Mouse (Mus musculus): ENCODE measurements around the gene Ap1m2.
"Not testable (repeated sequence)": the region's sequence is repeated elsewhere in the genome, so short reads cannot be mapped to it uniquely, and the experiment has no call there.

Ap1m2 gene

DNA sequence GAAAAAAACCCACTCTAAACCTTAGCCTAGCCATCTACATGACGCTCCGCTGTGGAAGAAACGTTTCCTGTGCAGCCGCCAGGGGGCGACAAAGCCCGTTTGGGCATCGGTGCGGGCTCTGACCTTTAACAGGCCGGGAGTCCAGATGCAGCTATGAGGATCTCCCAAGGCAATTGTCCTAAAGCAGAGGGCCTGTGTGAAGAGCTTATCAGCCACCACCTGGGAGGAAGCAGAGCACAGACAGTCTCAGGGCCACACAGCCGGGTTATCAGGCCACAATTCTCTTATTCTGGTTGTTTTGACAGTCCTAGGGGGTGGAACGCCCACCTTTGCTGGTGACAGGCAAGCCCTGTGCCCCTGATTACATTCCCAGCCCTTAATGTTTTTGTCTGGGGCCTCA, 1.3 kb upstream of the Ap1m2 start:
- Histone ChIP-seq H3K36me3 (ENCODE audit: insufficient read depth, low read length) (no peaks in the 10 kb centered on the region), H3K27me3 (ENCODE audit: insufficient read depth, low read length) (peaks cover 18% of the 10 kb centered on the region), H3K4me3 (replicated peaks; ENCODE audit: low read length) (no peak overlapping the region), H3K9me3 (ENCODE audit: low read length) (no peaks in the 10 kb centered on the region), H3K4me1 (replicated peaks; ENCODE audit: low read depth, low read length) (peaks cover 77% of the 10 kb centered on the region)
- TF ChIP-seq CTCF (conservative IDR thresholded peaks at IDR 0.05; ENCODE audit: low read length) (peak; percentile 93), NANOG (IDR thresholded peaks at IDR 0.05; ENCODE audit: borderline replicate concordance, low read length) (no peak)

- peaks cover 66% of the 10 kb centered on the region for H3K4me1 ChIP-seq (replicated peaks; ENCODE audit: low read depth, low read length)
- H3K9me3 ChIP-seq (ENCODE audit: low read length) = no peaks in the 10 kb centered on the region
- TF ChIP-seq POU5F1 (IDR thresholded peaks at IDR 0.05; ENCODE audit: borderline replicate concordance, low read length) = no peak
- no peak for TF ChIP-seq NANOG (IDR thresholded peaks at IDR 0.05; ENCODE audit: borderline replicate concordance, low read length)
- no peak for TF ChIP-seq CTCF (conservative IDR thresholded peaks at IDR 0.05; ENCODE audit: low read length)
- H3K36me3 ChIP-seq (ENCODE audit: insufficient read depth, low read length) = no peaks in the 10 kb centered on the region
- H3K4me3 ChIP-seq (replicated peaks; ENCODE audit: low read length) = peak overlapping the region; percentile 81
- H3K27me3 ChIP-seq (ENCODE audit: insufficient read depth, low read length) = peaks cover 18% of the 10 kb centered on the region
Observed at GRCm38 (mm10) chr9:21311695-21312094, 442 bp downstream of the Ap1m2 start.

GRCm38 (mm10) chr9:21309150-21309741, 2.9 kb downstream of the Ap1m2 start:
- Histone ChIP-seq H3K27me3 (ENCODE audit: insufficient read depth, low read length) (peaks cover 18% of the 10 kb centered on the region), H3K36me3 (ENCODE audit: insufficient read depth, low read length) (no peaks in the 10 kb centered on the region), H3K4me3 (replicated peaks; ENCODE audit: low read length) (peak overlapping the region; percentile 76), H3K4me1 (replicated peaks; ENCODE audit: low read depth, low read length) (peaks cover 47% of the 10 kb centered on the region), H3K9me3 (ENCODE audit: low read length) (peaks cover 7% of the 10 kb centered on the region; the same call in 1 of the 2 replicates)
- TF ChIP-seq CTCF (conservative IDR thresholded peaks at IDR 0.05; ENCODE audit: low read length) (no peak), POU5F1 (IDR thresholded peaks at IDR 0.05; ENCODE audit: borderline replicate concordance, low read length) (no peak), NANOG (IDR thresholded peaks at IDR 0.05; ENCODE audit: borderline replicate concordance, low read length) (no peak)

DNA sequence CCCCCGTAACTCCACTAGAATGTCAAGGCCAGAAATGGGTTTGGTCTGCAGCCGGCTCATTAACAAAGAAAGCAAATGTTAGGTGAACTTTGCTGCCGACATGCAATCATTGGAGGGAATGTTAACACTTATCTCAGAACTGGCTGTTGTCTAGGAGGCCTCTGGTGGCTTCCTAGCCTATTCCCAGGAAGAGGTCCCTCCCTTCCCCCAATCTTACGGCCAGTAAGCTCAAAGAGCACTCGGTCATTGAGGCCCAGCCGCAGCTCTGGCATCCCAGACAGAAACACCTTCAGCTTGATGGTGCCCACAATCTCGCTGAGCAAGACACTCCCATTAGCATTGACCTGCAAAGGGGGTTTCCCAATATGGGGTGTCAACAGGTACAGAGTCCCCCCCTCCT, 7.1 kb downstream of the Ap1m2 start:
- H3K36me3 ChIP-seq (ENCODE audit: insufficient read depth, low read length) = no peaks in the 10 kb centered on the region

GRCm38 (mm10) chr9:21299014-21299413, 13.1 kb downstream of the Ap1m2 start:
- no peak overlapping the region for H3K4me3 ChIP-seq (replicated peaks; ENCODE audit: low read length)
- H3K27me3 ChIP-seq (ENCODE audit: insufficient read depth, low read length) = no peaks in the 10 kb centered on the region
- 0 out of 2 replicates have a peak, but pooled peaks cover 3% of the 10 kb centered on the region for H3K36me3 ChIP-seq (ENCODE audit: insufficient read depth, low read length)
- peaks cover 19% of the 10 kb centered on the region for H3K4me1 ChIP-seq (replicated peaks; ENCODE audit: low read depth, low read length)
- no peak for TF ChIP-seq POU5F1 (IDR thresholded peaks at IDR 0.05; ENCODE audit: borderline replicate concordance, low read length)
- no peak for TF ChIP-seq CTCF (conservative IDR thresholded peaks at IDR 0.05; ENCODE audit: low read length)
- TF ChIP-seq NANOG (IDR thresholded peaks at IDR 0.05; ENCODE audit: borderline replicate concordance, low read length) = no peak
- H3K9me3 ChIP-seq (ENCODE audit: low read length) = no peaks in the 10 kb centered on the region

More for the DNA sequence above, 7.1 kb downstream of the Ap1m2 start:
- Histone ChIP-seq H3K27me3 (ENCODE audit: insufficient read depth, low read length) (no peaks in the 10 kb centered on the region), H3K4me3 (replicated peaks; ENCODE audit: low read length) (no peak overlapping the region), H3K9me3 (ENCODE audit: low read length) (peaks cover 7% of the 10 kb centered on the region; the same call in 1 of the 2 replicates), H3K4me1 (replicated peaks; ENCODE audit: low read depth, low read length) (peaks cover 20% of the 10 kb centered on the region)
- no peak for TF ChIP-seq POU5F1 (IDR thresholded peaks at IDR 0.05; ENCODE audit: borderline replicate concordance, low read length)
- TF ChIP-seq NANOG (IDR thresholded peaks at IDR 0.05; ENCODE audit: borderline replicate concordance, low read length) = no peak
- TF ChIP-seq CTCF (conservative IDR thresholded peaks at IDR 0.05; ENCODE audit: low read length) = no peak

- Histone ChIP-seq H3K36me3 (ENCODE audit: insufficient read depth, low read length) (peaks cover 12% of the 10 kb centered on the region), H3K4me1 (replicated peaks; ENCODE audit: low read depth, low read length) (peaks cover 38% of the 10 kb centered on the region), H3K27me3 (ENCODE audit: insufficient read depth, low read length) (no peaks in the 10 kb centered on the region), H3K9me3 (ENCODE audit: low read length) (no peaks in the 10 kb centered on the region), H3K4me3 (replicated peaks; ENCODE audit: low read length) (peak overlapping the region; percentile 79; the same call in 1 of the 2 replicates)
- TF ChIP-seq CTCF (conservative IDR thresholded peaks at IDR 0.05; ENCODE audit: low read length) (no peak), POU5F1 (IDR thresholded peaks at IDR 0.05; ENCODE audit: borderline replicate concordance, low read length) (no peak), NANOG (IDR thresholded peaks at IDR 0.05; ENCODE audit: borderline replicate concordance, low read length) (no peak)
Observed at GRCm38 (mm10) chr9:21292271-21292670, 19.9 kb downstream of the Ap1m2 start.

- Histone ChIP-seq H3K36me3 (ENCODE audit: insufficient read depth, low read length) (peaks cover 14% of the 10 kb centered on the region), H3K4me3 (replicated peaks; ENCODE audit: low read length) (peak overlapping the region; percentile 79), H3K4me1 (replicated peaks; ENCODE audit: low read depth, low read length) (peaks cover 38% of the 10 kb centered on the region)
- not testable (repeated sequence) for H3K9me3 ChIP-seq (ENCODE audit: low read length); H3K27me3 ChIP-seq (ENCODE audit: insufficient read depth, low read length)
Observed at GRCm38 (mm10) chr9:21291868-21292267, 20.3 kb downstream of the Ap1m2 start.

- H3K9me3 ChIP-seq (ENCODE audit: low read length) = no peaks in the 10 kb centered on the region
- no peaks in the 10 kb centered on the region for H3K27me3 ChIP-seq (ENCODE audit: insufficient read depth, low read length)
- H3K4me1 ChIP-seq (replicated peaks; ENCODE audit: low read depth, low read length) = peaks cover 43% of the 10 kb centered on the region
- H3K4me3 ChIP-seq (replicated peaks; ENCODE audit: low read length) = peak within 1 kb of the TSS; percentile 90
- TF ChIP-seq POU5F1 (IDR thresholded peaks at IDR 0.05; ENCODE audit: borderline replicate concordance, low read length) = no peak
- TF ChIP-seq NANOG (IDR thresholded peaks at IDR 0.05; ENCODE audit: borderline replicate concordance, low read length) = no peak
- no peak for TF ChIP-seq CTCF (conservative IDR thresholded peaks at IDR 0.05; ENCODE audit: low read length)
- peaks cover 18% of the 10 kb centered on the region for H3K36me3 ChIP-seq (ENCODE audit: insufficient read depth, low read length)
Observed at GRCm38 (mm10) chr9:21291022-21291787, 20.9 kb downstream of the Ap1m2 start, which contains the start of gene Cdkn2d. Gene Cdkn2d, minus strand, starts transcription at chr9:21291407.

Measured in E14TG2a.4 (cell line).